Mouse (Mus musculus) bone marrow macrophage, adult 2 months (primary cell): ENCODE data around the gene Spaca3.

ENCODE experiments used
- CTCF ChIP-seq: IDR thresholded peaks from 2 replicates; pipeline ENCODE4 v1.5.1; 2012; ENCODE audit warnings: low read depth, mild to moderate bottlenecking, low read length, moderate library complexity
- POLR2A ChIP-seq: IDR thresholded peaks from 2 replicates; pipeline ENCODE4 v1.6.1; 2012; ENCODE audit warnings: mild to moderate bottlenecking, low read depth, low read length, borderline replicate concordance

- no peak for TF ChIP-seq POLR2A
- no peak for TF ChIP-seq CTCF
These were observed 3.7 kb upstream of the Spaca3 start for GRCm38 (mm10) chr11:80854430-80854829.
